Mouse (Mus musculus) layer of hippocampus, adult 18-20 months (tissue): ENCODE data around the gene Prpf19. TPM values are rescaled to one million over a fixed set of nuclear protein-coding genes. Genes with fewer than 3 reads are reported as not detected.
A peak's percentile ranks its signal among the peaks of the same experiment; 100 is the strongest.

Experiments used
- DNase-seq, 2 experiments: peaks; one replicate each; pipeline ENCODE4 v3.0.0; 2022; ENCODE audit warnings: low spot score in 2 of 2
- total RNA-seq, 2 experiments: library from RNA; stranded (reverse); gene quantifications; 2 replicates each; pipeline ENCODE4 v1.2.3; 2021

Gene Prpf19
- total RNA-seq, 2 experiments from 2014 or later = 197 to 217 TPM

DNA sequence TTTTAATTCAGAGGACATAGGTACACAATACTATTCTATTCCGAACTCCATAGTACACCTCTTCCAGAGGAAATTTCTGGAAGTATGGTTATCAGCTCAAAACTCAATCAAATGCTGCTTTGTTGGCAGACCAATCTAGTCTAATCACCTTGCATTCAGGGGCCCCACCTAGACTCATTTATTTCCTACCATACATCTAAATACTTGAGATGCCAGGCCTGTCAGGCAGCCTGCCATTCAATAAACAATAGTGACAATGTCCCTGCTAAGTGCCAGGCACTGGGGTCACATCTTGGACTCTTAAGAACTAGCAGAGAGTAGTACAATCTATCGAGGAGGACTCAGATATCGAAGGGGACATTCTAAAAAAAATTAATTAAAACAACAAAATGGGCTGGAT lies 2.8 kb upstream of the Prpf19 start:
- no peak for DNase-seq

- DNase-seq = no peak
These were observed 677 bp downstream of the Prpf19 start for GRCm38 (mm10) chr19:10895708-10896107.

DNA sequence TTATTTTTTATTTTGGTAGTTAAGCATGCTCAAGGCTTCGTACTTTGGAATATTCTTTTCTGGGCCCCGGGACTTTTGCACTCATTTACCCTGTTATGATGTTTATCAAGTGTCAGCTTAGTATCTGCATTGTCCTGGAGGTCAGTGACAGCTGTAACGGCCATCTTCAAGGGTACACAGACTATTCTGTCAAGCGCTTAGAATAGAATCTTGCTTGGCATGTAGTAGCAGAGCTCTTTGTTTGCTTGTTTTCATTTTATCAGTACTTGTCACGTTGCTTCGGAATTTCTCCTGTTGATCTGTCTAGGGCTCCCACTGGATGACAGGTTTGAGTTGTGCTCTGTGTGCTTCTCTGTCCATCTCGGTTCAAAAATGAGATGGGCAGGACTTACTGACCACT lies 1.8 kb downstream of the Prpf19 start:
- DNase-seq = no peak

DNA sequence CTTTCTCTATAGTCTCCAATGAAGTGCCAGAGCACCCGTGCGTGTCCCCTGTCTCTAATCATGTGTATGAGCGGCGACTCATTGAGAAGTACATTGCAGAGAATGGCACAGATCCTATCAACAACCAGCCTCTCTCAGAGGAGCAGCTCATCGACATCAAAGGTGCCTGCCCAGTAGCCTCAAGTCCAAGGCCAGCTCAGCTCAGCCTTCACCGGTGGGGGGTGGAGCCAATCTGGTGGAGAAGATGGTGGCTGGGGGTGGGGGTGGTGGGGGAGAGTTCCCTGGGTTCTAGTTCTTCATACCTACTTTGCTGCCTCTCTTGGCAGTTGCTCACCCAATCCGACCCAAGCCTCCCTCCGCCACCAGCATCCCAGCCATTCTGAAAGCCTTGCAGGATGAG lies 2.5 kb downstream of the Prpf19 start:
- DNase-seq = no peak

GRCm38 (mm10) chr19:10900315-10900714 lies 5.3 kb downstream of the Prpf19 start:
- DNase-seq = no peak

DNA sequence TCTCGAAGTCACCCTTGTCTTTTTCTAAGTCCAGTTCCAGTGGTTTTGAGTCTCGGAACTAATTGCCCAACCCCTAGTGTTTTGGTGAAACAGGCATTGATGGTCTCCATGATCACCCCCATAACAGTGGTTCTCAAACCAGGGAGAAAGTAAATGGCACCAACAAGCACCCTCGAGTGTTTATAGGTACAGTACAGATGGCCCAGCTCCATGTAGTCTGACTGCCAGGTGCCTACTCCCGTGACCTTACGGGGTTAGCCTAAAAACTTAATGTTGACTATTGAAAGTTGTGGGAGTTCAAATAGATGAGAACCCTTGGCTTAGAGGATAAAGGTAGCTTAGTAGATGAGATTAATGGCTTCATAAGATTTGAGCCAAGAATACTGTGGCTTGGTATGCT lies 6.0 kb downstream of the Prpf19 start:
- DNase-seq = no peak

DNA sequence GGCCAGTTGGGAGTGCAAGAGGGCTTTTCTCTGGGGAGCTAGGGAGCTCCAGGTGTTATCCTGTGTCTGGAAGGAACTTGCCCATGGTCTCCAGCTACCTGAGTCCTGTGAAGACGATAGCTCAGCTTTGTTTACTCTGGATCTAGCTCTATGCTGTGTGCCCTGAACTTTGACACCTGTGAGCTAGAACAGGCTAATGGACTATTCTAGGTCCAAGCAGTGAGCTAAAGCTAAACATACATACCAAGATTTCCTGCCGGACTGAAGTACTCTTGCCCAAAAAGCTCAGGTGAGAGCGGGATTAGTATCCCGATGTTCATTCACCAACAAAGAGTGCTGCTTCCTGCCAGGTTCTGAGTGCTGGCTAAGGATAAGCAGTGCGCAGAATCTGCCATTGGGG lies 9.5 kb downstream of the Prpf19 start:
- DNase-seq = no peak

- DNase-seq = peak; percentile 49 to 67
These were observed 10.1 kb downstream of the Prpf19 start for GRCm38 (mm10) chr19:10904927-10905727.

DNA sequence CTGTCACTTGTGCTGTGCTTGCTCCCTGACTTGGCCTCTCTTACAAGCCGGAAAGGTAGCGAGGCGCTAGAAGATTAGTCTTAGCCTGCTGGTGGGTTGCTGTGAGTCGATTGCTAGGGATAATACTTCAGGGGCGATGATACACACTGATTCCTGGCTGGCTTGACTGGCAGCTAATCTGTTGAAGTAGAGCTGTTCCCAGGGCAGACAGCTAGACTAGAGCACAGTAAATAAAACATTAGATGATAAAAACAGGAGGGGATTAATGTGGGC lies 10.6 kb downstream of the Prpf19 start:
- DNase-seq = no peak

GRCm38 (mm10) chr19:10907891-10908290 lies 12.9 kb downstream of the Prpf19 start:
- peak; percentile 35 to 73 for DNase-seq

DNA sequence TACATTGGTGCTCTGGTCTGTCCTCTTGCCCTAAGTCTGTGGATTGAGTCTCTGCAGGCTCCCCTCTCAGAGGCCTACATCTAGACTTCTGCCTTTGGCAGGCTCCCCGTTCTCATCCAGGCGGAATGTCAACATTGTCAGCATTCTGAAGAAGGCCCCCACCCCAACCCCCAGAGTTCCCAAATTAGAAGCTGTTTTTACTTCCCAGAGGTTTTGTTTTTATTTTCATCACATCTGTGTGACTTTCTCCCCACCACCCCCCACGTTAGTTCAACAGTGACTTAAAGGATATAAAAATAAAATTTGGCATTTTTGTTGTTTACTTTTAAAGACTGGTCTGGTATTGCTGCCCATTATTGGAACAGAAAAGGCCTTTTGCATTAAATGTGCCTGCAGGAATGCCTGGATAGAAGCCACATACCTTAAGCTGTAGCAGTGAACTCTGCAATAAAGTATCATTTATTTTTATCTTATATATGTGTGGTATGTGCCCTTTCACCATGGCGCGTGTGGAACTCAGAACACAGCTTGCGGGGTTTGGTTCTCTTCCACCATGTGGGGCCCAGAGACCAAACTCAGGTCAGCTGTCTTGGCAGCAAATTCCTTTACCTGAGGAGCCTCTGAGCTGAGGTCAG lies 14.2 kb downstream of the Prpf19 start:
- DNase-seq = no peak

DNA sequence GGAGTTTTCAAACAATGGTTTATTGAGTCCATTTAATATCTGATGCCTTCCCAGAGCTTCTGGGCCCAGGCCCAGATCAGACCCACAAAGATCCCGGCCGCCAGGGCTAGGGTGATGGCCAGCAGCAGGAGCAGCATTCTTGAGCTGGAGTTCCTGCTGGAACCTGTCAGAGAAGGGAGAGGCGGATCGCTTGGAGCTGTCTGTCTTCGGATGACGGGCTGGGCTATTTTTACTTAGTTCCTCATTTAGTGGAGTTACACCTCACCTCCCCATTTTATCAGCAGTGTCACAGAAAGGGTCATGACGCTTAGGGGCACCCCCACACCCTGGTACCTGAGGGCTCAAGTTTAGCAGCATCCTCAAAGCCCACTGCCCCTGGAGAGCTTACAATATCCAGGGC lies 19.3 kb downstream of the Prpf19 start:
- DNase-seq = no peak

DNA sequence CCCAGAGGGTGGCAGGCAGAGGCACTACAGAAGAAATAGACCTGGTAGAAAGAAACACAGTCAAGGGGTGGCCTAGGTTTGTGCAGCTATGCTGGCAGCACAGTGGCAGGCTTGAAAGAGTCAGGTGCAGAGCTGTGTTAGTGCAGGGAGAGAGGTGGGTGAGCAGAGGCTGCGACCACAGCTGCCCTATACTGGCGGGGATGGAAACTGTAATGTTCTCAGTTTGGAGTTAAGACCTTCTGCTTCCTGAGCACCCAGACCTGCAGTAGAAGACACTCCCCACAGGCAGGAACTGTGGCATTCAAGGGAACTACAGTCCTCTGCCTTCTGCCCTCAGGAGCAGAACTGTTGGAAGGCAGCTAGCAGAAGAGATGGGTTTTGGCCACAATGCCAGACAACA lies 19.8 kb downstream of the Prpf19 start:
- no peak for DNase-seq

- DNase-seq = no peak
These were observed 21.5 kb downstream of the Prpf19 start for GRCm38 (mm10) chr19:10916506-10916905.

DNA sequence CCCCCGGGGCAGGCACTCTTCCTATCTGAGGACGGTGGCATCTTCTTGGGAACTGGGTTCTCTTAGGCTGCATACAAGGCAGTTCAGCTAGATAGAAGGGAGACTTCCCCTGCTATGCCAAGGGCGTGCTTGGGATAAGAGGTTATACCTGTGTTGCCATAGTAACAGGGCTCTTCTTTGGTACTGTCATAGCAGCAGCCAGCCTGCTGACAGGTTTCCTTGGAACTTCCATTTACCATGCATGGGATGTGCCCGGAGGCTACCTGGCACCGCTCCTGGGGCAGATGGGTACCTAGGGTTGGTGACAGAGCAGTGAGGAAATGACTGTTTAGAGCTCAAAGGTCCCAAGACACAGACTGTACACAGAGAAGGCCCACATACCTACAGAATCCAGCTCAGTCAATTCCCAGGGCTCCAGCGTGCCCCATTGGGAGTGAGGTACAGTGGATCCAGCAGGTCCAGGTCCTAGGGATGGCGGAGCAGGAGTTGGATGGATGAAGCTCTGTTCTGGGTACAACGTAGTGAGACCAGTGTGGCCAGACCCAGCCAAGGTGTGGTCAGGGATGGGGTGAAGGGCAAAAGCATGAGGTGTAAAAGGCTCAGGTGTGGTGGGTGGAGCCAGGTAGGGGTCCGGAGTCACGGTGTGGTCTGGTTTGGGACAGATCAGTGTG lies 23.4 kb downstream of the Prpf19 start:
- no peak for DNase-seq

- DNase-seq = no peak
These were observed 25.5 kb downstream of the Prpf19 start, which contains the start of gene Zp1 for GRCm38 (mm10) chr19:10920532-10920931. TSS of gene Zp1 (minus strand) at chr19:10920632.

DNA sequence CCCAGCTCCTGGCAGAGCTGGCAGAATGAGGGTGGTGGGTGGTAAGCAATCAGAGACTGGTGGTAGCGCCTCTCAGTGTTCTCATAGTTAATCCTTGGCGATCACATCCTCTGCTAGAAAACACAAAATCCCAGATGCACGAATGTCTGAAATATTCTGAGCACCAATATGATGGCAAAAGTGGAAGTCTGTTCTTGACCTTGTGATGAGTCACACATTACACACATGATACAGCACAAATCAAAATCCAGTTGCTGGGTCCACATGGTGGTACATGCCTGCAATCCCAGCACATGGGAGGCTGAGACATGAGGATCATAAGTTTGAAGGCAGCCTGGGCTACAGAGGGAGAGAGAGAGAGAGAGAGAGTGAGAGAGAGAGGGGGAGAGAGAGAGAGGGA lies 26.0 kb downstream of the Prpf19 start:
- DNase-seq = no peak

DNA sequence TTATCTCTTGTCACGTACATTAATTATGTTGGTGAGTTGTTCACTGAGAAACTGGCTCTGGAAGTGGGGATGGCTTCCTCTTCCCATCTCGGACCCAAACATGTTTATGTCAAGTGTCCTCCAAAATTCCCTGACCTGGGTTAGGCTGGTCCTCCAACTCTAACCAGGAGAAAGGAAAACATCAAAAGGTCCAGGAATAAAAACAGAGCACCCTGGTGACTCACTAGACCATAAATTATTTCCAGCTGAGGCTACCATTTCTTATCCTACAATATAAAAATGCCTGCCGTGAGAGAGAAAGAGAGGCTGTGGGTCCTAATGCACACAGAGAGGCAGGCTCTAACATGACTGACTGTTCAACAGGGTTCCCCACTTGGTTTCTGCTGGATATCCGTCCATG lies 29.2 kb downstream of the Prpf19 start:
- DNase-seq = no peak

GRCm38 (mm10) chr19:10926123-10926621 lies 31.1 kb downstream of the Prpf19 start:
- DNase-seq = no peak

DNA sequence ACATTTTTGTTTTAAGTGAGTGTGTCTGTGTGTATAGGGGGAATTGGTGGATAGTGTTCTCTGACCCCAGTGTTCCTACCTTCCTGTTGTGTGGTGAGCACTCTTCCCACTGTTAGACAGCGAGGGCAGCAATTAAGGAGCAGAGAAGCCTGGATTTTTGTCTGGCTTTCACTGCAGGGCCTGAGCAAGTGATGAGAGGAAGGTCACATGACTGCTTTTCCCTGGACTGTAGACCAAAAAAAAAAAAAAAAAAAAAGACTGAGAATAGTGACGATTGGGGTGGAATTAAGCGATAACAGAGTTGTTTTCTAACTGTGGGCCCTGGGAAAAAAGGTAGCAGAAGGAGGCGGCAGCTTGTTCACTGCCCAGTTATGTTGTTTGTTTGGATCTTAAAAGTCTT lies 31.6 kb downstream of the Prpf19 start:
- no peak for DNase-seq

DNA sequence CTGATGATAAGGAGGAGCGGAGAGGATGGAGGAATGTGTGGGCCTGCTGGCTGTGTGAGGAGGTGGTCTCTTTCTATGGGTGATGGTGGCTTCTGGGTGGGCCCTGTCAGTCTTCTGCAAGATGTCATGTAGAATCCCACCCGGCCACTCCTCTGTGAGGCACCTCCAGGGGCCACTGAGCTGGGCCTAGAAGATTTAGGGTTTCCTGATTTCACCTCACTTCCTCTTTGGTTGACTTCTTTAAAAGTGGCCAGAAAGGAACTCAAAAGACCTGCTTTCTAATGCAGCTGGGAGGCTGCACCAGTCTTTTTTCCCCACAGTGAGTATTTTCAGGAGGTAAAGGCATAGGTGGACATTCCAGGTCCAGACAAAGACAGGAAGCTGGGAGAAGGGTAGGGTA lies 35.6 kb downstream of the Prpf19 start:
- no peak for DNase-seq

GRCm38 (mm10) chr19:10935029-10935428 lies 40.0 kb downstream of the Prpf19 start:
- DNase-seq = peak in 1 of 2 experiments; percentile 39
